Mouse (Mus musculus): ENCODE results near the gene Mfsd4b2.

Gene Mfsd4b2

DNA sequence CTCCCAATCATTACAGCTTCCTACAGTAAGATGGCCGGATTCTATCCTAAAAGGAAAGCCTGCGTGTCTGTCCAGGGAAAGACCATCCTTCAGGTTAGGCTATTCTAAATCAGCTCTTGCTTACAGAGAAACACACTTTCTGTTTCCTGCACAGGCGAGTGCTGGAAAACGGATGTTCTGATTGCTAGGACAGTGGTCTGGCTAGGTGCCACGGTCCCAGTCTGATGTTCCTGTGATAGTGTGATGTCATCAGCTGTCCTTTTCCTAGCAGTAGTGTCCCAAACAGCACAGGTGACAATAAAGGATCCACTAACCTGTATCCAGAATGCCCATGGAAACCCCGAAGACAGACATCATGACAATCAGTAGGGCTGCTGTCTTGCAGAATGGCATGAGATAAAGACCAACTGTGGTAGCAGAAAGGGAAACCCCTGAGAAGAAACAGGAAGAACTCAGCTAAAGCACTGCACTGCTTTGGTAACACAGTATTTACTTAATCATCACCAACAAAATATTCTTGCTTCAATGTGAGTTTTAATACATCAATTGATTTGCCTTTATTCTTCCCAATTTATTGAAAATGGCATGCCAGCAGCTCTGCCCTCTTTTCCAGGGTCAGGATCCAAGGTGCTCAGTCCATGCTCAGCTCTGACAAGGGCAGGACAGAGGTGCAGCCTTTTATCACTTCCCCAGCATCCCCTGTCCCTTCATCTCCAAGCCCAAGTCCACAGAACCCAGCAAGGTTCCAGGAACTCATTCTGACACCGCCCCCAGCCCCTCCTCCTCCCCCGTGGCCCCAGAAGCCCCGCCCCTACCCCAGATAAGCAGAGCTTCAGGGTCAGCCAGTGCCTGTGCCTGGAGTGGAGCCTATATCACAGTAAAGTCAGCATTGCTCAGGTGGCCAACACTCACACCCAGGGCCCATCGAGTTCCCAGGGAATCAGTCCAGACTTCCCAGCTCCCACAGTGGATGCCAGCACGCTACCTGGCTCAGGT, 32.7 kb downstream of the Mfsd4b2 start:
- no peak for DNase-seq (ENCODE audit: low spot score)

- no peak for DNase-seq (ENCODE audit: low spot score)
Observed at GRCm38 (mm10) chr10:39888621-39889020, 38.1 kb downstream of the Mfsd4b2 start.
